Mouse (Mus musculus): ENCODE measurements around the gene Ppp1r9a.

- no peak for TF ChIP-seq POLR2A (IDR thresholded peaks at IDR 0.05; ENCODE audit: insufficient read length, low read depth)
- TF ChIP-seq SRF (IDR thresholded peaks at IDR 0.05; ENCODE audit: control insufficient read depth, insufficient read length, low read depth), result no peak
- TF ChIP-seq E2F4 (IDR thresholded peaks at IDR 0.05; ENCODE audit: insufficient read depth), result no peak
- no peak for TF ChIP-seq MYOD1 (IDR thresholded peaks at IDR 0.05; ENCODE audit: control insufficient read depth in 1 of 3, insufficient read length in 2 of 3, low read depth in 2 of 3)
- TF ChIP-seq POLR2AphosphoS2 (IDR thresholded peaks at IDR 0.05; ENCODE audit: insufficient read length, low read depth), result no peak
- no peak for TF ChIP-seq MYOG (IDR thresholded peaks at IDR 0.05; ENCODE audit: control insufficient read depth in 1 of 3, insufficient read depth in 1 of 3, insufficient read length in 2 of 3, low read depth in 2 of 3)
- TF ChIP-seq USF1 (IDR thresholded peaks at IDR 0.05; ENCODE audit: low read depth), result no peak
- no peak for TF ChIP-seq MAX (IDR thresholded peaks at IDR 0.05; ENCODE audit: low read depth)
- TF ChIP-seq TCF12 (IDR thresholded peaks at IDR 0.05; ENCODE audit: insufficient read depth, poor library complexity, severe bottlenecking), result no peak
- TF ChIP-seq CEBPB (IDR thresholded peaks at IDR 0.05; ENCODE audit: insufficient read depth, poor library complexity, severe bottlenecking), result no peak
- TF ChIP-seq REST (IDR thresholded peaks at IDR 0.05; ENCODE audit: insufficient read depth, insufficient read length), result no peak
- no peak for TF ChIP-seq TCF3 (IDR thresholded peaks at IDR 0.05; ENCODE audit: insufficient read length, low read depth)
Measured at GRCm38 (mm10) chr6:5012794-5013193, 110.1 kb downstream of the Ppp1r9a start.

All from myocyte (in vitro differentiated cells).